Mouse (Mus musculus) central nervous system, embryonic 11.5 days (tissue): ENCODE measurements around the gene Tmem191c. TPM values are rescaled to one million over a fixed set of nuclear protein-coding genes. Genes with fewer than 3 reads are reported as not detected.

ENCODE experiments used
- polyA plus RNA-seq: library from polyadenylated mRNA; depleted of rRNA; stranded (reverse); fragments of >200 nt; gene quantifications from 2 replicates; pipeline ENCODE4 v1.2.3, GENCODE M21; 2012; rRNA removed

The Tmem191c gene
- 24.4 and 41.8 TPM in 2 replicates for polyA plus RNA-seq

DNA sequence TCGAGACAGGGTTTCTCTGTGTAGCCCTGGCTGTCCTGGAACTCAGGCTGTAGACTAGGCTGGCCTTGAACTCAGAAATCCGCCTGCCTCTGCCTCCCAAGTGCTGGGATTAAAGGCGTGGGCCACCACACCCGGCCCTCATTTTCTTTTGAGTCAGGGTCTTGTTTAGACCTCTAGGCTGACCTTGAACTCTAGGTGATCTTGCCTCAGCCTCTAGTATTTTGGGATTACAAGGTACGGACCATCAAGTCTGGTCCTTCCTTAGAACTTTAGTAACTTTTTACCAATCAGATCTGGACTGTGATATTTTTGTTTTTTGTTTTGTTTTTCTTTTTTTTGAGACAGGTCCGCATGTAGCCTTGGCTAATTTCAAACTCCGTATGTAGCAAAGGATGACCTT is at the start of gene Tmem191c:
Gene Tmem191c (plus strand): TSS at position 357 of the 400 bp plus-strand sequence.

DNA sequence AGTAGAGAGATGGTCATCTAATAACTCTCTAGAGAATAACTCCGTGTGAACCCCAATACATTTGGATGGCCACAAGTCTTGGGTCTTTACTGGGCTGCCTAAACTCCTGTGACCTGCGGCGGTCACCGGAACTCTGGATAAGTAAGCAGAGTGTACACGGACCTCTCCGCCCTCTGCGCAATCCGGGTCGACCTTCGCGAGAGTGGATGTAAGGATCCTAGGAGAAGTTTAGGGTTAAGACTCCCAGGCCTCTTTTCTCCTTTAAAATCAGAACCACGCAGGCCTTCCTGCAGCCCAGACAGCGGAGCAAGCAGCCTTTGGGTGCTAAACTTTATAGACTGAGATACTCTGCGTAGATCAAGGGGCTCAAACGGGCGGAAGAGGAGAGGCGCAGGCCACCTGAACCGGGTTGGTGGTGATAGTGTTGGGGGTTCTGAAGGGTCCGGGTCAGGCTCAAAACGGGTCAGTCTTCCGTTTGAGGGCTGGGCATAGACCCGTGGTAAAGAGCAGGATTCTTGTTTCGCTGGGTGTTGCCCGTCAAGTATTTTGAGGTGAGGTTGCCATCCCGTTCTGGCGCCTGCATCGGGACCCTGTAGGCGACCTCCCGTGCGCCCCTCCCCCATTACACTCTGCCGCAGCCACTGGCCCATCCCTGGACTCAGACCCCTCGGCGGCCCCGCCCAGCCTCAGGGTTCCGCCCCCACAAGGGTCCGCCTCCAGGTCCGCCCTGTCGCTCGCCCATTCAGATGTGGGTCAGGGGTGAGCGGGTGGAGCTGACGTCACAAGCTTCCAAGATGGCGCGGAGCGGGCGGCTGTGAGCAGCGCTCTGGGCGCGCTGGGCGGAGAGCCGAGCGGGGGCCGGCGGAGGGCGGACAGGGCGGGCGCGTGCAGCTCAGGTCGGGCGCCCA is 42.8 kb upstream of the Tmem191c start, which contains the start of gene Hic2:
Gene Hic2 (plus strand): TSS at position 779 of the 908 bp plus-strand sequence.

GRCm38 (mm10) chr16:17331116-17331515 is 55.2 kb downstream of the Tmem191c start, which contains the start of gene Serpind1:
Gene Serpind1, plus strand, starts transcription at chr16:17331371.

Other genes starting within 250 kb of the Tmem191c start
- 34.7 and 48.8 TPM in 2 replicates for gene Ypel1, start 206.4 kb upstream of the Tmem191c start, polyA plus RNA-seq
- 96.2 and 130 TPM in 2 replicates for gene Ppil2, start 164.8 kb upstream of the Tmem191c start, polyA plus RNA-seq
- 119 and 159 TPM in 2 replicates for gene 2610318N02Rik, start 150.9 kb upstream of the Tmem191c start, polyA plus RNA-seq
- 35.9 and 36.1 TPM in 2 replicates for gene Sdf2l1, start 143.7 kb upstream of the Tmem191c start, polyA plus RNA-seq
- gene Ydjc, start 131.5 kb upstream of the Tmem191c start, polyA plus RNA-seq, result 9.8 and 10.6 TPM in 2 replicates
- gene Ccdc116, start 128.8 kb upstream of the Tmem191c start, polyA plus RNA-seq, result 1.7 and 1.9 TPM in 2 replicates
- gene Ube2l3, start 73.4 kb upstream of the Tmem191c start, polyA plus RNA-seq, result 157 and 191 TPM in 2 replicates
- 0.81 and 1.0 TPM in 2 replicates for gene Rimbp3, start 67.5 kb upstream of the Tmem191c start, polyA plus RNA-seq
- 13.4 and 13.9 TPM in 2 replicates for gene Hic2, start 42.5 kb upstream of the Tmem191c start, polyA plus RNA-seq
- 3.5 and 5.9 TPM in 2 replicates for gene Serpind1, start 55.3 kb downstream of the Tmem191c start, polyA plus RNA-seq
- gene Snap29, start 129.9 kb downstream of the Tmem191c start, polyA plus RNA-seq, result 7.0 and 10.6 TPM in 2 replicates
- gene Pi4ka, start 130.2 kb downstream of the Tmem191c start, polyA plus RNA-seq, result 52.9 and 69.5 TPM in 2 replicates
- 33.1 and 39.4 TPM in 2 replicates for gene Crkl, start 175.9 kb downstream of the Tmem191c start, polyA plus RNA-seq
- 4.4 and 7.6 TPM in 2 replicates for gene Aifm3, start 213.5 kb downstream of the Tmem191c start, polyA plus RNA-seq
- gene Lztr1, start 232.6 kb downstream of the Tmem191c start, polyA plus RNA-seq, result 106 and 179 TPM in 2 replicates